Mouse (Mus musculus): ENCODE measurements around the gene Il17re. TPM values are rescaled to one million over a fixed set of nuclear protein-coding genes. Genes with fewer than 3 reads are reported as not detected.
A peak's percentile ranks its signal among the peaks of the same experiment; 100 is the strongest.

Il17re gene
- polyA plus RNA-seq, 1 experiment from 2014 or later = 0.09 TPM

- H3K4me1 ChIP-seq (replicated peaks) = peaks cover 17% of the 10 kb centered on the region
- H3K27me3 ChIP-seq = no peaks in the 10 kb centered on the region
- no peaks in the 10 kb centered on the region for H3K9me3 ChIP-seq
- no peak overlapping the region for H3K4me2 ChIP-seq
- peaks cover 24% of the 10 kb centered on the region for H3K36me3 ChIP-seq
- no peak overlapping the region for H3K27ac ChIP-seq (replicated peaks)
- H3K9ac ChIP-seq = no peak overlapping the region
- no peak for ATAC-seq (ENCODE audit: low FRiP score, low read depth)
- no peak overlapping the region for H3K4me3 ChIP-seq
- WGBS = 75% methylated on average over 7 of the region's 8 CpGs
These were observed 13.9 kb upstream of the Il17re start for GRCm38 (mm10) chr6:113444207-113444965.

- Histone ChIP-seq H3K9me3 (no peaks in the 10 kb centered on the region), H3K4me2 (no peak overlapping the region), H3K36me3 (peaks cover 24% of the 10 kb centered on the region), H3K4me1 (replicated peaks) (peaks cover 12% of the 10 kb centered on the region), H3K27me3 (no peaks in the 10 kb centered on the region), H3K27ac (replicated peaks) (no peak overlapping the region), H3K9ac (no peak overlapping the region), H3K4me3 (no peak overlapping the region)
- no peak for ATAC-seq (ENCODE audit: low FRiP score, low read depth)
- 91% methylated on average over 4 of the region's 4 CpGs for WGBS
These were observed 10.6 kb upstream of the Il17re start for GRCm38 (mm10) chr6:113447639-113448038.

- Histone ChIP-seq H3K36me3 (peaks cover 22% of the 10 kb centered on the region), H3K4me1 (replicated peaks) (no peaks in the 10 kb centered on the region), H3K4me3 (no peak overlapping the region), H3K27ac (replicated peaks) (no peak overlapping the region), H3K4me2 (no peak overlapping the region), H3K9me3 (no peaks in the 10 kb centered on the region), H3K9ac (no peak overlapping the region), H3K27me3 (no peaks in the 10 kb centered on the region)
- 78% methylated on average over 2 of the region's 2 CpGs for WGBS
- no peak; the same call in 1 of the 2 replicates for ATAC-seq (ENCODE audit: low FRiP score, low read depth)
These were observed 6.4 kb upstream of the Il17re start for GRCm38 (mm10) chr6:113451839-113452238.

GRCm38 (mm10) chr6:113455007-113455406, 3.3 kb upstream of the Il17re start:
- Histone ChIP-seq H3K4me1 (replicated peaks) (no peaks in the 10 kb centered on the region), H3K36me3 (no peaks in the 10 kb centered on the region), H3K27ac (replicated peaks) (no peak overlapping the region), H3K9me3 (no peaks in the 10 kb centered on the region), H3K9ac (no peak overlapping the region), H3K4me2 (no peak overlapping the region), H3K27me3 (no peaks in the 10 kb centered on the region), H3K4me3 (no peak overlapping the region)
- 74% methylated on average over 5 of the region's 5 CpGs for WGBS
- no peak for ATAC-seq (ENCODE audit: low FRiP score, low read depth)

- 65% methylated on average over 10 of the region's 10 CpGs for WGBS
- H3K9ac ChIP-seq = no peak overlapping the region
These were observed 351 bp downstream of the Il17re start for GRCm38 (mm10) chr6:113458635-113459034.

GRCm38 (mm10) chr6:113464040-113464439, 5.8 kb downstream of the Il17re start:
- WGBS = 72% methylated on average over 7 of the region's 7 CpGs
- Histone ChIP-seq H3K4me2 (no peak overlapping the region), H3K9me3 (no peaks in the 10 kb centered on the region), H3K36me3 (no peaks in the 10 kb centered on the region), H3K27ac (replicated peaks) (no peak overlapping the region), H3K4me3 (no peak overlapping the region), H3K9ac (no peak overlapping the region), H3K4me1 (replicated peaks) (no peaks in the 10 kb centered on the region; the same call in 1 of the 2 replicates), H3K27me3 (0 out of 2 replicates have a peak, but pooled peaks cover 4% of the 10 kb centered on the region)
- ATAC-seq (ENCODE audit: low FRiP score, low read depth) = no peak

More at GRCm38 (mm10) chr6:113458635-113459034, 351 bp downstream of the Il17re start:
- no peaks in the 10 kb centered on the region for H3K27me3 ChIP-seq
- H3K4me2 ChIP-seq = no peak overlapping the region
- ATAC-seq (ENCODE audit: low FRiP score, low read depth) = no peak
- no peaks in the 10 kb centered on the region for H3K4me1 ChIP-seq (replicated peaks)
- no peaks in the 10 kb centered on the region for H3K36me3 ChIP-seq
- no peaks in the 10 kb centered on the region for H3K9me3 ChIP-seq
- H3K27ac ChIP-seq (replicated peaks) = no peak overlapping the region
- H3K4me3 ChIP-seq = no peak overlapping the region

GRCm38 (mm10) chr6:113465602-113466001, 7.3 kb downstream of the Il17re start:
- H3K27me3 ChIP-seq = peaks cover 8% of the 10 kb centered on the region
- no peak overlapping the region for H3K4me2 ChIP-seq
- peaks cover 9% of the 10 kb centered on the region for H3K4me1 ChIP-seq (replicated peaks)
- no peak overlapping the region for H3K27ac ChIP-seq (replicated peaks)
- WGBS = 54% methylated on average over 5 of the region's 5 CpGs
- H3K4me3 ChIP-seq = no peak overlapping the region
- H3K9me3 ChIP-seq = no peaks in the 10 kb centered on the region
- no peaks in the 10 kb centered on the region for H3K36me3 ChIP-seq
- ATAC-seq (ENCODE audit: low FRiP score, low read depth) = no peak
- no peak overlapping the region for H3K9ac ChIP-seq

- WGBS = 58% methylated on average over 3 of the region's 3 CpGs
- ATAC-seq (ENCODE audit: low FRiP score, low read depth) = no peak
- no peaks in the 10 kb centered on the region for H3K9me3 ChIP-seq
- H3K27ac ChIP-seq (replicated peaks) = no peak overlapping the region
- no peak overlapping the region for H3K4me2 ChIP-seq
- no peak overlapping the region for H3K4me3 ChIP-seq
- H3K9ac ChIP-seq = no peak overlapping the region
- peaks cover 22% of the 10 kb centered on the region for H3K27me3 ChIP-seq
- H3K36me3 ChIP-seq = no peaks in the 10 kb centered on the region
- peaks cover 14% of the 10 kb centered on the region for H3K4me1 ChIP-seq (replicated peaks)
These were observed 10.2 kb downstream of the Il17re start for GRCm38 (mm10) chr6:113468512-113468911.

GRCm38 (mm10) chr6:113469021-113469420, 10.7 kb downstream of the Il17re start:
- Histone ChIP-seq H3K4me3 (peak overlapping the region; percentile 38), H3K36me3 (no peaks in the 10 kb centered on the region), H3K9ac (peak overlapping the region; percentile 30; the same call in 1 of the 2 replicates), H3K4me2 (peak overlapping the region; percentile 69), H3K4me1 (replicated peaks) (peaks cover 14% of the 10 kb centered on the region), H3K9me3 (no peaks in the 10 kb centered on the region), H3K27ac (replicated peaks) (no peak overlapping the region), H3K27me3 (peaks cover 22% of the 10 kb centered on the region)
- peak; percentile 54 for ATAC-seq (ENCODE audit: low FRiP score, low read depth)
- WGBS = 11% methylated on average over 9 of the region's 9 CpGs

GRCm38 (mm10) chr6:113469432-113469831, 11.1 kb downstream of the Il17re start:
- WGBS = 2% methylated on average over 31 of the region's 31 CpGs
- H3K27me3 ChIP-seq = peaks cover 22% of the 10 kb centered on the region
- peak overlapping the region; percentile 69 for H3K4me2 ChIP-seq
- ATAC-seq (ENCODE audit: low FRiP score, low read depth) = peak; percentile 76
- peak overlapping the region; percentile 30; the same call in 1 of the 2 replicates for H3K9ac ChIP-seq
- peaks cover 14% of the 10 kb centered on the region for H3K4me1 ChIP-seq (replicated peaks)
- no peaks in the 10 kb centered on the region for H3K9me3 ChIP-seq
- no peak overlapping the region for H3K27ac ChIP-seq (replicated peaks)
- H3K36me3 ChIP-seq = no peaks in the 10 kb centered on the region
- H3K4me3 ChIP-seq = peak overlapping the region; percentile 38

GRCm38 (mm10) chr6:113471297-113471936, 13.1 kb downstream of the Il17re start, which contains the start of gene Il17rc:
TSS of gene Il17rc (plus strand) at chr6:113471427.
- Histone ChIP-seq H3K9me3 (no peaks in the 10 kb centered on the region), H3K4me2 (peak within 1 kb of the TSS; percentile 30), H3K4me3 (no peak within 1 kb of the TSS), H3K27me3 (peaks cover 22% of the 10 kb centered on the region), H3K4me1 (replicated peaks) (peaks cover 14% of the 10 kb centered on the region), H3K36me3 (no peaks in the 10 kb centered on the region), H3K27ac (replicated peaks) (no peak within 1 kb of the TSS), H3K9ac (0 out of 2 replicates have a peak within 1 kb of the TSS, but pooled peaks have one; percentile 9)
- ATAC-seq (ENCODE audit: low FRiP score, low read depth) = no peak
- WGBS = 18% methylated on average over 12 of the region's 12 CpGs

GRCm38 (mm10) chr6:113472061-113472460, 13.8 kb downstream of the Il17re start:
- no peak overlapping the region for H3K4me2 ChIP-seq
- H3K27me3 ChIP-seq = peaks cover 22% of the 10 kb centered on the region
- H3K4me3 ChIP-seq = no peak overlapping the region
- no peaks in the 10 kb centered on the region for H3K9me3 ChIP-seq
- H3K27ac ChIP-seq (replicated peaks) = no peak overlapping the region
- no peaks in the 10 kb centered on the region for H3K36me3 ChIP-seq
- no peak for ATAC-seq (ENCODE audit: low FRiP score, low read depth)
- peaks cover 14% of the 10 kb centered on the region for H3K4me1 ChIP-seq (replicated peaks)
- 0 out of 2 replicates have a peak overlapping the region, but pooled peaks have one; percentile 9 for H3K9ac ChIP-seq
- 62% methylated on average over 10 of the region's 10 CpGs for WGBS

All from hindbrain, embryonic 15.5 days (tissue).